Mouse (Mus musculus) thymus, adult 2 months (tissue): ENCODE data around the gene B4galt1.

ENCODE experiments used
- CTCF ChIP-seq: fragments of 200-500 bp; IDR thresholded peaks from 2 replicates; pipeline ENCODE4 v1.5.1; 2012; ENCODE audit warnings: mild to moderate bottlenecking, control low read depth, low read length, moderate library complexity, borderline replicate concordance; ENCODE audit not compliant: control insufficient read depth, poor library complexity, insufficient read depth; ENCODE audit errors: extremely low read depth
- POLR2A ChIP-seq: fragments of 200-500 bp; IDR thresholded peaks from 2 replicates; pipeline ENCODE4 v1.6.1; 2012; ENCODE audit warnings: mild to moderate bottlenecking, low read length, control low read depth, moderate library complexity; ENCODE audit not compliant: control insufficient read depth, poor library complexity, insufficient read depth; ENCODE audit errors: extremely low read depth

DNA sequence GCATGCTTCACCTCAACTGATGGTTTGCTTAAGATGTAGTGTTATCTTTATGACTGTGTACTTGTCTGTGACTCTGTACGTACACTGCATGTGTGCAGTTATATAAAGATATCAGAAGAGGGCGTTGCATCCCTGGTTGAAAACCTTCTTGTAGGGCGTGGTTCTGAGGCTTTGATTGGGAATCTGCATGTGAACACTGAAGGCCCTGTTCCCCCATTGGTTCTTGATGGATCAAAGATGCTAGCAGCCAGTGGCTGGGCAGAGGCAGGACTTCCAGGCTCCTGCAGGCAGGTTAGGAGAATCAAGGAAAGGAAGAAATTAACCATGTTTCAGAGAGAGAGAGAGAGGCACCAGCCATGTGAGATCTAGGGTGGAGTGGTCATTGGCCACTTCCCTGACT is 7.3 kb upstream of the B4galt1 start:
- TF ChIP-seq CTCF (no peak), POLR2A (no peak)
